Mouse (Mus musculus): Measurements from ENCODE around the gene Prr12. TPM values are rescaled to one million over a fixed set of nuclear protein-coding genes. Genes with fewer than 3 reads are reported as not detected.

The Prr12 gene
- polyA plus RNA-seq, 1 experiment from 2014 or later = 10.9 TPM

DNA sequence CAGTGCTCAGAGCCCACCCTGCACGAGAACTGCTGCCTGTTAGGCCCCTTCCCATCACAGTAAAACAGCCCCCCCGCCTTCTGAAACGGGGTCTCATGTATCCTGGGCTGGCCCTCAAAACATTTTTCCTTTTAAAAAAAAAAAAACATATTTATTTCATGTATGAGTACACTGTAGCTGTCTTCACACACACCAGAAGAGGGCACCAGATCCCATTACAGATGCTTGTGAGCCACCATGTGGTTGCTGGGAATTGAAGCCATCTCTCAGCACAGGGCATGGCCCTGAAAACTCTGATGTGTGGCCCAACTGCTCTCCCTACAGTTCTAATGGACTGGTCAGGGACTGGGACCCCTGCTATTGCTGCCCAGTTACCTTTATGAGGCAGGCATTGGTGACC lies 74.4 kb downstream of the Prr12 start:
- no peak for DNase-seq (ENCODE audit: low spot score)
- no peaks in the 10 kb centered on the region for H3K9me3 ChIP-seq (replicated peaks; ENCODE audit: control insufficient read depth, low read length)
- H3K4me1 ChIP-seq (ENCODE audit: control insufficient read depth, insufficient read depth, low read length) = no peaks in the 10 kb centered on the region; the same call in 1 of the 2 replicates
- no peak overlapping the region for H3K4me3 ChIP-seq (ENCODE audit: low read depth, low read length)
- H3K36me3 ChIP-seq (replicated peaks; ENCODE audit: control insufficient read depth, insufficient read depth, low read depth, low read length) = peaks cover 48% of the 10 kb centered on the region
- ATAC-seq (replicated peaks; ENCODE audit: insufficient number of reproducible peaks, low FRiP score, low TSS enrichment, low read depth) = no peak
- WGBS = 90% methylated on average over 3 of the region's 3 CpGs
- no peak overlapping the region for H3K27ac ChIP-seq (replicated peaks; ENCODE audit: low read depth, low read length)
- H3K4me2 ChIP-seq (ENCODE audit: low read depth, low read length) = no peak overlapping the region
- no peaks in the 10 kb centered on the region for H3K27me3 ChIP-seq (ENCODE audit: control insufficient read depth, insufficient read depth, low read length)
- H3K9ac ChIP-seq (replicated peaks; ENCODE audit: low read length) = no peak overlapping the region

Small RNA genes within 50 kb of the gene (microRNA-seq; reads per million reads assigned to microRNA genes)
- gene Mir7054 (ENCODE audit: borderline number of aligned reads) = not detected

Other genes with a start within 250 kb of the Prr12 start
- 66.9 and 72.6 TPM in 2 replicates for gene Nup62, start 236.8 kb downstream of the Prr12 start, polyA plus RNA-seq (2014; fragmentation: Nextera tagmentation; extraction: Ambion mirVana)
- gene Il4i1, start 236.5 kb downstream of the Prr12 start, polyA plus RNA-seq (2014; fragmentation: Nextera tagmentation; extraction: Ambion mirVana) = 0.52 and 1.9 TPM in 2 replicates
- 2.9 and 3.1 TPM in 2 replicates for gene Atf5, start 236.2 kb downstream of the Prr12 start, polyA plus RNA-seq (2014; fragmentation: Nextera tagmentation; extraction: Ambion mirVana)
- 32.4 and 42.5 TPM in 2 replicates for gene Akt1s1, start 203.9 kb downstream of the Prr12 start, polyA plus RNA-seq (2014; fragmentation: Nextera tagmentation; extraction: Ambion mirVana)
- 55.1 and 75.1 TPM in 2 replicates for gene Tbc1d17, start 203.8 kb downstream of the Prr12 start, polyA plus RNA-seq (2014; fragmentation: Nextera tagmentation; extraction: Ambion mirVana)
- 21.6 and 25.3 TPM in 2 replicates for gene Pnkp, start 195.7 kb downstream of the Prr12 start, polyA plus RNA-seq (2014; fragmentation: Nextera tagmentation; extraction: Ambion mirVana)
- 350 and 370 TPM in 2 replicates for gene Ptov1, start 183.1 kb downstream of the Prr12 start, polyA plus RNA-seq (2014; fragmentation: Nextera tagmentation; extraction: Ambion mirVana)
- 44.5 and 50.3 TPM in 2 replicates for gene Med25, start 160.2 kb downstream of the Prr12 start, polyA plus RNA-seq (2014; fragmentation: Nextera tagmentation; extraction: Ambion mirVana)
- gene Fuz, start 156.8 kb downstream of the Prr12 start, polyA plus RNA-seq (2014; fragmentation: Nextera tagmentation; extraction: Ambion mirVana) = 11.8 and 13.2 TPM in 2 replicates
- 70.1 and 70.3 TPM in 2 replicates for gene Ap2a1, start 123.4 kb downstream of the Prr12 start, polyA plus RNA-seq (2014; fragmentation: Nextera tagmentation; extraction: Ambion mirVana)
- 0.21 TPM in 1 of 2 replicates, not detected in the other for gene Tsks, start 109.7 kb downstream of the Prr12 start, polyA plus RNA-seq (2014; fragmentation: Nextera tagmentation; extraction: Ambion mirVana)
- gene Cpt1c, start 78.0 kb downstream of the Prr12 start, polyA plus RNA-seq (2014; fragmentation: Nextera tagmentation; extraction: Ambion mirVana) = 14.3 and 17.1 TPM in 2 replicates
- 289 and 293 TPM in 2 replicates for gene Prmt1, start 66.3 kb downstream of the Prr12 start, polyA plus RNA-seq (2014; fragmentation: Nextera tagmentation; extraction: Ambion mirVana)
- gene Irf3, start 55.2 kb downstream of the Prr12 start, polyA plus RNA-seq (2014; fragmentation: Nextera tagmentation; extraction: Ambion mirVana) = 62.4 and 71.9 TPM in 2 replicates
- gene Bcl2l12, start 54.2 kb downstream of the Prr12 start, polyA plus RNA-seq (2014; fragmentation: Nextera tagmentation; extraction: Ambion mirVana) = 69.9 and 71.7 TPM in 2 replicates
- 40.0 and 41.1 TPM in 2 replicates for gene Scaf1, start 36.5 kb downstream of the Prr12 start, polyA plus RNA-seq (2014; fragmentation: Nextera tagmentation; extraction: Ambion mirVana)
- 18.5 and 23.9 TPM in 2 replicates for gene Rras, start 34.9 kb downstream of the Prr12 start, polyA plus RNA-seq (2014; fragmentation: Nextera tagmentation; extraction: Ambion mirVana)
- gene Nosip, start 9.5 kb upstream of the Prr12 start, polyA plus RNA-seq (2014; fragmentation: Nextera tagmentation; extraction: Ambion mirVana) = 59.2 and 63.8 TPM in 2 replicates
- 17.9 and 20.3 TPM in 2 replicates for gene Prrg2, start 9.8 kb upstream of the Prr12 start, polyA plus RNA-seq (2014; fragmentation: Nextera tagmentation; extraction: Ambion mirVana)
- gene Rcn3, start 39.3 kb upstream of the Prr12 start, polyA plus RNA-seq (2014; fragmentation: Nextera tagmentation; extraction: Ambion mirVana) = 221 and 234 TPM in 2 replicates
- gene Fcgrt, start 51.0 kb upstream of the Prr12 start, polyA plus RNA-seq (2014; fragmentation: Nextera tagmentation; extraction: Ambion mirVana) = 12.6 TPM in 2 replicates
- 1,561 and 1,602 TPM in 2 replicates for gene Rps11, start 71.6 kb upstream of the Prr12 start, polyA plus RNA-seq (2014; fragmentation: Nextera tagmentation; extraction: Ambion mirVana)
- gene Rpl13a, start 75.9 kb upstream of the Prr12 start, polyA plus RNA-seq (2014; fragmentation: Nextera tagmentation; extraction: Ambion mirVana) = 1,418 and 1,436 TPM in 2 replicates
- 0.20 TPM in 1 of 2 replicates, not detected in the other for gene Gm45713, start 83.3 kb upstream of the Prr12 start, polyA plus RNA-seq (2014; fragmentation: Nextera tagmentation; extraction: Ambion mirVana)
- gene Flt3l, start 83.6 kb upstream of the Prr12 start, polyA plus RNA-seq (2014; fragmentation: Nextera tagmentation; extraction: Ambion mirVana) = 0.52 and 0.67 TPM in 2 replicates
- 102 and 104 TPM in 2 replicates for gene Pih1d1, start 101.4 kb upstream of the Prr12 start, polyA plus RNA-seq (2014; fragmentation: Nextera tagmentation; extraction: Ambion mirVana)
- 32.3 and 39.1 TPM in 2 replicates for gene Aldh16a1, start 101.7 kb upstream of the Prr12 start, polyA plus RNA-seq (2014; fragmentation: Nextera tagmentation; extraction: Ambion mirVana)
- 1.1 and 1.6 TPM in 2 replicates for gene Slc17a7, start 111.1 kb upstream of the Prr12 start, polyA plus RNA-seq (2014; fragmentation: Nextera tagmentation; extraction: Ambion mirVana)
- 0.52 and 0.81 TPM in 2 replicates for gene Gfy, start 126.7 kb upstream of the Prr12 start, polyA plus RNA-seq (2014; fragmentation: Nextera tagmentation; extraction: Ambion mirVana)
- gene Pth2, start 128.1 kb upstream of the Prr12 start, polyA plus RNA-seq (2014; fragmentation: Nextera tagmentation; extraction: Ambion mirVana) = not detected in 2 replicates
- gene Ccdc155, start 152.0 kb upstream of the Prr12 start, polyA plus RNA-seq (2014; fragmentation: Nextera tagmentation; extraction: Ambion mirVana) = 0.41 and 0.42 TPM in 2 replicates
- 1.8 and 2.3 TPM in 2 replicates for gene Dkkl1, start 159.3 kb upstream of the Prr12 start, polyA plus RNA-seq (2014; fragmentation: Nextera tagmentation; extraction: Ambion mirVana)
- gene Tead2, start 162.9 kb upstream of the Prr12 start, polyA plus RNA-seq (2014; fragmentation: Nextera tagmentation; extraction: Ambion mirVana) = 276 and 285 TPM in 2 replicates
- 0.86 and 1.1 TPM in 2 replicates for gene Cd37, start 186.2 kb upstream of the Prr12 start, polyA plus RNA-seq (2014; fragmentation: Nextera tagmentation; extraction: Ambion mirVana)
- 0.21 TPM in 1 of 2 replicates, not detected in the other for gene Slc6a16, start 188.2 kb upstream of the Prr12 start, polyA plus RNA-seq (2014; fragmentation: Nextera tagmentation; extraction: Ambion mirVana)
- gene Slc6a21, start 224.6 kb upstream of the Prr12 start, polyA plus RNA-seq (2014; fragmentation: Nextera tagmentation; extraction: Ambion mirVana) = not detected in 2 replicates

Data from embryonic facial prominence, embryonic 11.5 days (tissue).